Mouse (Mus musculus): Measurements from ENCODE around the gene Olfr390. TPM values are rescaled to one million over a fixed set of nuclear protein-coding genes. Genes with fewer than 3 reads are reported as not detected.

Olfr390 gene
- polyA plus RNA-seq (2014; fragmentation: Illumina TruSeq; extraction: RNeasy Lipid Tissue Mini Kit (QIAGEN cat#74804); ENCODE audit: low read depth, low replicate concordance), result not detected

GRCm38 (mm10) chr11:73782664-73783063 lies at the start of gene Olfr390:
Olfr390 (plus strand) TSS chr11:73782964.

GRCm38 (mm10) chr11:73780613-73781012 lies 2.2 kb upstream of the Olfr390 start, which contains the start of gene Olfr389:
Olfr389 (minus strand) TSS chr11:73780713.

GRCm38 (mm10) chr11:73802952-73803351 lies 20.2 kb downstream of the Olfr390 start, which contains the start of gene Olfr391-ps:
Olfr391-ps (minus strand) TSS chr11:73803052.

GRCm38 (mm10) chr11:73816949-73817348 lies 34.2 kb downstream of the Olfr390 start, which contains the start of gene Olfr392:
Olfr392 (minus strand) TSS chr11:73817049.

Other genes with a start within 250 kb of the Olfr390 start
- gene Olfr385, start 190.0 kb upstream of the Olfr390 start, polyA plus RNA-seq (2014; fragmentation: Illumina TruSeq; extraction: RNeasy Lipid Tissue Mini Kit (QIAGEN cat#74804); ENCODE audit: low read depth, low replicate concordance), result not detected
- not detected for gene Olfr384, start 184.4 kb upstream of the Olfr390 start, polyA plus RNA-seq (2014; fragmentation: Illumina TruSeq; extraction: RNeasy Lipid Tissue Mini Kit (QIAGEN cat#74804); ENCODE audit: low read depth, low replicate concordance)
- gene Zfp735, start 94.2 kb upstream of the Olfr390 start, polyA plus RNA-seq (2014; fragmentation: Illumina TruSeq; extraction: RNeasy Lipid Tissue Mini Kit (QIAGEN cat#74804); ENCODE audit: low read depth, low replicate concordance), result not detected
- gene Olfr389, start 2.3 kb upstream of the Olfr390 start, polyA plus RNA-seq (2014; fragmentation: Illumina TruSeq; extraction: RNeasy Lipid Tissue Mini Kit (QIAGEN cat#74804); ENCODE audit: low read depth, low replicate concordance), result not detected
- not detected for gene Olfr391-ps, start 20.1 kb downstream of the Olfr390 start, polyA plus RNA-seq (2014; fragmentation: Illumina TruSeq; extraction: RNeasy Lipid Tissue Mini Kit (QIAGEN cat#74804); ENCODE audit: low read depth, low replicate concordance)
- not detected for gene Olfr392, start 34.1 kb downstream of the Olfr390 start, polyA plus RNA-seq (2014; fragmentation: Illumina TruSeq; extraction: RNeasy Lipid Tissue Mini Kit (QIAGEN cat#74804); ENCODE audit: low read depth, low replicate concordance)
- not detected for gene Olfr393, start 68.5 kb downstream of the Olfr390 start, polyA plus RNA-seq (2014; fragmentation: Illumina TruSeq; extraction: RNeasy Lipid Tissue Mini Kit (QIAGEN cat#74804); ENCODE audit: low read depth, low replicate concordance)
- not detected for gene Olfr394, start 107.8 kb downstream of the Olfr390 start, polyA plus RNA-seq (2014; fragmentation: Illumina TruSeq; extraction: RNeasy Lipid Tissue Mini Kit (QIAGEN cat#74804); ENCODE audit: low read depth, low replicate concordance)
- not detected for gene Olfr395, start 126.3 kb downstream of the Olfr390 start, polyA plus RNA-seq (2014; fragmentation: Illumina TruSeq; extraction: RNeasy Lipid Tissue Mini Kit (QIAGEN cat#74804); ENCODE audit: low read depth, low replicate concordance)
- gene Olfr23, start 153.7 kb downstream of the Olfr390 start, polyA plus RNA-seq (2014; fragmentation: Illumina TruSeq; extraction: RNeasy Lipid Tissue Mini Kit (QIAGEN cat#74804); ENCODE audit: low read depth, low replicate concordance), result not detected
- not detected for gene Olfr397, start 177.9 kb downstream of the Olfr390 start, polyA plus RNA-seq (2014; fragmentation: Illumina TruSeq; extraction: RNeasy Lipid Tissue Mini Kit (QIAGEN cat#74804); ENCODE audit: low read depth, low replicate concordance)
- not detected for gene Olfr398, start 207.4 kb downstream of the Olfr390 start, polyA plus RNA-seq (2014; fragmentation: Illumina TruSeq; extraction: RNeasy Lipid Tissue Mini Kit (QIAGEN cat#74804); ENCODE audit: low read depth, low replicate concordance)

Data from kidney, adult 10 weeks (tissue).